Mouse (Mus musculus) 3134 (cell line): Measurements from ENCODE around the gene Sbk3.

Experiments used
- DNase-seq: peaks from one replicate; pipeline ENCODE4 v3.0.0-alpha.2; 2011; ENCODE audit warnings: low spot score; ENCODE audit not compliant: insufficient read length; ENCODE audit errors: extremely low read depth

Sbk3 gene

GRCm38 (mm10) chr7:4993999-4994788 is 23.2 kb upstream of the Sbk3 start:
- no peak for DNase-seq

GRCm38 (mm10) chr7:4993347-4993998 is 22.5 kb upstream of the Sbk3 start:
- no peak for DNase-seq

- no peak for DNase-seq
These were observed 17.3 kb upstream of the Sbk3 start for GRCm38 (mm10) chr7:4988250-4988649.

GRCm38 (mm10) chr7:4976832-4977231 is 5.9 kb upstream of the Sbk3 start:
- no peak for DNase-seq

GRCm38 (mm10) chr7:4975455-4975854 is 4.5 kb upstream of the Sbk3 start:
- no peak for DNase-seq

GRCm38 (mm10) chr7:4972321-4973047 is 1.5 kb upstream of the Sbk3 start:
- peak; percentile 90 for DNase-seq

- DNase-seq: no peak
These were observed 742 bp upstream of the Sbk3 start for GRCm38 (mm10) chr7:4971710-4972109.

- no peak for DNase-seq
These were observed 6.0 kb downstream of the Sbk3 start for GRCm38 (mm10) chr7:4964988-4965387.

- DNase-seq: peak; percentile 31
These were observed 6.7 kb downstream of the Sbk3 start, which contains the start of gene Sbk2 for GRCm38 (mm10) chr7:4964272-4964671. TSS of gene Sbk2 (minus strand) at chr7:4964406.

GRCm38 (mm10) chr7:4963527-4963926 is 7.4 kb downstream of the Sbk3 start:
- DNase-seq: no peak

GRCm38 (mm10) chr7:4957361-4957760 is 13.6 kb downstream of the Sbk3 start:
- no peak for DNase-seq

- no peak for DNase-seq
These were observed 17.0 kb downstream of the Sbk3 start for GRCm38 (mm10) chr7:4953815-4954445.

- no peak for DNase-seq
These were observed 20.2 kb downstream of the Sbk3 start for GRCm38 (mm10) chr7:4950561-4951342.

- DNase-seq: no peak
These were observed 22.6 kb downstream of the Sbk3 start for GRCm38 (mm10) chr7:4948386-4948785.

GRCm38 (mm10) chr7:4947855-4948254 is 23.1 kb downstream of the Sbk3 start:
- DNase-seq: peak; percentile 61

GRCm38 (mm10) chr7:4943223-4943815 is 27.6 kb downstream of the Sbk3 start:
- peak; percentile 78 for DNase-seq

- DNase-seq: no peak
These were observed 28.3 kb downstream of the Sbk3 start for GRCm38 (mm10) chr7:4942673-4943072.

- peak; percentile 38 for DNase-seq
These were observed 30.9 kb downstream of the Sbk3 start for GRCm38 (mm10) chr7:4940068-4940479.

- peak; percentile 16 for DNase-seq
These were observed 32.5 kb downstream of the Sbk3 start for GRCm38 (mm10) chr7:4938456-4938855.

- DNase-seq: no peak
These were observed 33.6 kb downstream of the Sbk3 start for GRCm38 (mm10) chr7:4937392-4937791.
